Mouse (Mus musculus) layer of hippocampus, adult 9-11 months (tissue): Measurements from ENCODE around the gene Fbxw8.

Experiments
- DNase-seq: peaks from one replicate; pipeline ENCODE4 v3.0.0; 2022

The Fbxw8 gene

GRCm38 (mm10) chr5:118037798-118038484, 117.3 kb downstream of the Fbxw8 start:
- DNase-seq: no peak

GRCm38 (mm10) chr5:118036888-118037797, 118.1 kb downstream of the Fbxw8 start:
- no peak for DNase-seq

DNA sequence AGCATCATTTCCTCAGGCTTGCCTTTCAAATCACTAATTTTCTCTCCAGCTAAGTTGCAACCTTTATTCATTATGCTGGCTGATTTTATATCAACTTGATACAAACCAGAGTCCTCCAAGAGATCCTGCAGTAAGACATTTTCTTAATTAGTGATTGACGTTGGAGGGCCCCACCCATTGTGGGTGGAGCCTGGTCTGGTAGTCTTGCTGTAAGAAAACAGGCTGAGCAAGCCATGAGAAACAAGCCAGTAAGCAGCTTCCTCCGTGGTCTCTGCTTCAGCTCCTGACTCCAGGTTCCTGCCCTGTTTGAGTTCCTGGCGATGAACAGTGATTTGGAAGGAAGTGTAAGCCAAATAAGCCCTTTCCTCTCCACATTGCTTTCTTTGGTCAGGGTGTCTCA, 119.5 kb downstream of the Fbxw8 start:
- DNase-seq: no peak

DNA sequence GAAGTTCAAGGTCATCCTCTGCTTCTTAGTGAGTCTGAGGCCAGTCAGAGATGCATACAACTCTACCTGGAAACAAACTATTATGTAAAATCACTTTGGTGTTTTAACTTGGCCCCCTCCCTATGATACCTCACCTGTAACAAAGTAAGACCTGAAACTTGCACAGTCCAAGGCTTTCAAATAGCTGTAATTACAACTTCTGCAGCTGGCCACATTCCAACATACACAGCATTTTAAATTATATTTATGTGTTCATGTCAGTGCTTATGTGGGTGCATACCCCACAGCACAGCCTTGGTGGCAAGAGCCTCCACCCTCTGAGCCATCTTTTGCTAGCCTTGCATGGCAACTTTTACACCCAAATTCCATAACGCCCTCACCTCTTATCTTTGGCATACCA, 120.6 kb downstream of the Fbxw8 start:
- DNase-seq: no peak

DNA sequence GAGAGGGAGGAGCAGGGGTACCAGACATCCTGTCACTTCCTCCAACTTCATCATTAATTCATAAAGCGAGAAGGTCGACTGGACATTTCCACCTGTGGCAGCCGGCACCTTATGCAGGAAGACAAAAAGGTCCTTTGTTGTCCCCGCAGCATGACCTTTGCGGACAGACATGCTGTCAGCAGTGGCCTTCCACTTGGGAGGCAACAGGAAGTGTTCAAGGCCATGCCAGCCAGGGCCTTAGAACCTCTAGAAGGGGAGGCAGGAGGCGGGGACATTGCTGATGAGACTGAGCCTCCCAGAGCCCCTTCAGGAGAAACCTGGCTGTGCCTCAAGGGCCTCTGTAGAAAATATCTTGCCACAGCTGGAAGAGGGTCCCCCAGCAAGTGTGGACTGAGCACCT, 121.5 kb downstream of the Fbxw8 start:
- no peak for DNase-seq

GRCm38 (mm10) chr5:118033328-118033727, 121.9 kb downstream of the Fbxw8 start:
- DNase-seq: no peak

- no peak for DNase-seq
Observed at GRCm38 (mm10) chr5:118031508-118031907, 123.8 kb downstream of the Fbxw8 start.

GRCm38 (mm10) chr5:118031059-118031458, 124.2 kb downstream of the Fbxw8 start:
- no peak for DNase-seq

- DNase-seq: no peak
Observed at GRCm38 (mm10) chr5:118030022-118030675, 125.1 kb downstream of the Fbxw8 start.

- peak; percentile 90 for DNase-seq
Observed at GRCm38 (mm10) chr5:118029420-118029819, 125.8 kb downstream of the Fbxw8 start.

GRCm38 (mm10) chr5:118029035-118029408, 126.2 kb downstream of the Fbxw8 start:
- no peak for DNase-seq

- no peak for DNase-seq
Observed at GRCm38 (mm10) chr5:118028191-118029034, 126.9 kb downstream of the Fbxw8 start.

- no peak for DNase-seq
Observed at GRCm38 (mm10) chr5:118027698-118028190, 127.5 kb downstream of the Fbxw8 start, which contains the start of gene Tesc. Gene Tesc, plus strand, starts transcription at chr5:118027743.

GRCm38 (mm10) chr5:118027101-118027697, 128.1 kb downstream of the Fbxw8 start:
- DNase-seq: no peak

- no peak for DNase-seq
Observed at GRCm38 (mm10) chr5:118026343-118026742, 128.9 kb downstream of the Fbxw8 start.

- DNase-seq: no peak
Observed at GRCm38 (mm10) chr5:118025880-118026279, 129.4 kb downstream of the Fbxw8 start.

- no peak for DNase-seq
Observed at GRCm38 (mm10) chr5:118023053-118023452, 132.2 kb downstream of the Fbxw8 start.

DNA sequence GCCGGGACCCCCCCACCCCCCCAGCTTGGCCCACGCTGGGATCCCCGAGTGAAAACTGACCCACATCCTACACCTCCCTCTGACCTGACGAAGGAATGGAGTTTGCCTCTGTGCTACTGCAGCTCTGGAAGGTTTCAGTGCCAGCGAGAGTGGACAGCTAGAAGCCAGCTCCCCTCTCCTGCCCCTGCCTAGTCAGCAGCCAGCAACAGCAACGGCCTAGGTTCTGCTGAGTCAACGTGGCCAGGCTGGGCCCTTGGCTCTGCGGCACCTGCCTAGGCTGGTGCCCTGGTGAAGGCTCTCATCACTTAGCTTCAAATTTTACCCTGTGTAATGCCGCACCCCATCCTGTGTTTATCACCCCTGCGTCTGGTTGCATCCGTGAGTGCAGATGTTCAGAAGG, 135.4 kb downstream of the Fbxw8 start:
- DNase-seq: no peak

- DNase-seq: no peak
Observed at GRCm38 (mm10) chr5:118017527-118017926, 137.7 kb downstream of the Fbxw8 start.

GRCm38 (mm10) chr5:118015669-118016068, 139.6 kb downstream of the Fbxw8 start:
- no peak for DNase-seq

GRCm38 (mm10) chr5:118015028-118015427, 140.2 kb downstream of the Fbxw8 start:
- DNase-seq: no peak
